Mouse (Mus musculus): ENCODE results near the gene Prr15.

Gene Prr15

DNA sequence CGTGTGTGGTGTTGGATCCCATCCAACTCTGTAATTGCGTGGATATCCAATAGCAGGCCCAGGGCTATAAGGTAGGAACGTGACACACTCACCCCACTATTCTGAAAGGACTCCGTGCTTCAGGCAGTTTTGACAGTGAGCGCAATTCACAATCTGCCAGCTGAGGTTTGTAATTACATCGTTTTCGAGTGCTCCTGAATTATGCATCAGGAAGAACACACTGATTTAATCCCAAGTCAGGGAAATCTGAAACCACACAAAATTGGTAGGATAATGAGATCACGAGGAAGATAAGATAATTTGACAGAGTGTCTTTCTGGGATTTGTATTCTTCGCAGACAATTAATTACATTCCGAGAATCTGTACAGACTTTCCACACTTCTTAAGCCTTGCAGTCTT is 6.1 kb downstream of the Prr15 start:
- no peak for DNase-seq (ENCODE audit: low spot score in 2 of 2)

- DNase-seq (ENCODE audit: low spot score in 2 of 2), result no peak
Measured at GRCm38 (mm10) chr6:54332203-54332602, 6.6 kb downstream of the Prr15 start.

GRCm38 (mm10) chr6:54333116-54333651 is 7.5 kb downstream of the Prr15 start:
- no peak for DNase-seq (ENCODE audit: low spot score in 2 of 2)

DNA sequence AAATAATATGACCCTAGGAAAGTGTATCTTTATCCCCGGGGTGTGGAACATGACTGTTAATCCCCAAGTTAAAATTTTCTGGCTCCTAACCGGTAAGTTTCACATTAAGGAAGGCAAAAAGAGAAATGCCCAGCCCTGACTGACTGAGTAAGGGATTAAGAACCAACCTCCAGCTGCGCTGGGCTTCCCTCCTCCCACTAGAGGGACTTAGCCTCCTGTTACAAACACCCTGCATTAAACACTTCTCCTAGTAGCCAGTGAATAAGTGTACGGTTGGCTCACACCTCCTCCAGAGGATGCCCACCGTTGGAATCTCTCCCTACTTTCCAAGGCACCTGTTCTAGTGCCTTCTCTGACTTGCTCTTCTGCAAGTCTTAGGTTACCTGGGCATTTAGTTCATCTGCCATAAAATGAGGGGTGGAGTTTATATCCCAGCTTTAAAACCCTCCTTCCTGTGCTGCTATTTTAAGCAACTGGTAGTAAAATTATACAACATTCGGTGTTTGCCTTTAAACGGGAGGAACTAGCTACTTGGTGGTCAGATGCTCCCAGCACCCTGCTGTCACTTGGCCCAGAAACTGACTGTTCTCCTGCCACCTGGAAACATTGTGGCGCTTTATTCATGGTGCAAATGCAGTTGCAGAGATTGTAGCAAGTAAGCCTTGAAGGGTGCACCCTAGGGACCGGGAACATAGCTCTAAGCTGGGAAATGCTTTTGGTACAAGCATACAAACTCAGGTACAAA is 8.2 kb downstream of the Prr15 start:
- no peak for DNase-seq (ENCODE audit: low spot score in 2 of 2)

DNA sequence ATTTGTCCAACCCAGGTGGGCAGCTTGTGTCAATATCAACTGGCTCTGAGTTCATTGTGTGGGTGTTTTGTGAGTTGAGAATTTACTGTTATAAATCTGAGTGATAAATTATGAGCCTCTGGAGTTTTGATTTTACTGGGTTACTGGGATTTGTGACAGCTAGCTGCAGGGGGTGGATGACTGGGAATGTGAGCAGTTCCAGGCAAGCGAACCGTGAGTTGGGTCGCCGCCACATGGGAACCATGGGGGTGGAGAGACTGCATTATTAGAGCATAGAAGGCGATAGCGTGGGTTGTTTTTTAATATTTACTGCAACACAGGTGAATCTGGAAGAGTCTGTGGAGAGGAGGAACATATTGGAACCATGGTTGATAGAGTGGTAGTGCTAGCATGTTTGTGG is 11.7 kb downstream of the Prr15 start:
- no peak for DNase-seq (ENCODE audit: low spot score in 2 of 2)

GRCm38 (mm10) chr6:54341133-54341532 is 15.5 kb downstream of the Prr15 start:
- DNase-seq (ENCODE audit: low spot score in 2 of 2), result no peak

DNA sequence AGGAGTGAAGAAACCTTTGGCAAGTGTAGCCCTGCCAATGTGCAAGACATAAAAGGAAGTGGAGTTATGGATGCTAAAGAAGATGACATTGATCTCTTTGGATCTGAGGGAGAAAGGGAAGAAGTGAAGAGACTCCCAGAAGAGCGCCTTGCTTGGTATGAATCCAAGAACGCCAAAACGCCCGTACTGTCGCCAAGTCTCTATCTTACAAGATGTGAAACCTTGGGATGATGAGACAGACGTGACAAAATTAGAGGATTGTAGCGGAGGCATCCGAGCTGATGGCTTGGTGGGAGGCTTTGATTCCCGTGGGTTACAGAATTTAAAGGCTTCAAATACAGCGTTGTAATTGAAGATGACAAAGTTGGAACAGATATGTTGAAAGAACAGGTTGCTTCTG is 16.6 kb downstream of the Prr15 start:
- DNase-seq (ENCODE audit: low spot score in 2 of 2), result no peak

DNA sequence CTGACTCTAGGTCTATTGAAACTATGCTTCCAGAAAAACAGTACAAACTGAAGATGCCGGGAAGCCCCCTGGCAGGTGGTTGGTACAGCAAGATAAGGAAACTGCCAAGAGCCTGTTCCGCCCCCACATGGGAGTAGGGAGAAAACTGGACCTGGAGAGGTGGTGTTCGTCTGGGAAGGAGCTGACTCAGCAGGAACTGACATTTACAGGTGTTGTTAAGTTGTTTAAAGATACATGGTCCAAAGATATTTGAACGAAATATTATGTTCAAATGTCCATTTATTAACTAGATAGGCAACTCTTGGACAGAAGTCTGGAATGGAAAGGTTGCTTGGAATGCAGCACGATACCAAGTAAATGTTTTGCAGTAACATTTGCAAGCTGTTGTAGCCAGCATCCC is 26.2 kb downstream of the Prr15 start:
- no peak for DNase-seq (ENCODE audit: low spot score in 2 of 2)

DNA sequence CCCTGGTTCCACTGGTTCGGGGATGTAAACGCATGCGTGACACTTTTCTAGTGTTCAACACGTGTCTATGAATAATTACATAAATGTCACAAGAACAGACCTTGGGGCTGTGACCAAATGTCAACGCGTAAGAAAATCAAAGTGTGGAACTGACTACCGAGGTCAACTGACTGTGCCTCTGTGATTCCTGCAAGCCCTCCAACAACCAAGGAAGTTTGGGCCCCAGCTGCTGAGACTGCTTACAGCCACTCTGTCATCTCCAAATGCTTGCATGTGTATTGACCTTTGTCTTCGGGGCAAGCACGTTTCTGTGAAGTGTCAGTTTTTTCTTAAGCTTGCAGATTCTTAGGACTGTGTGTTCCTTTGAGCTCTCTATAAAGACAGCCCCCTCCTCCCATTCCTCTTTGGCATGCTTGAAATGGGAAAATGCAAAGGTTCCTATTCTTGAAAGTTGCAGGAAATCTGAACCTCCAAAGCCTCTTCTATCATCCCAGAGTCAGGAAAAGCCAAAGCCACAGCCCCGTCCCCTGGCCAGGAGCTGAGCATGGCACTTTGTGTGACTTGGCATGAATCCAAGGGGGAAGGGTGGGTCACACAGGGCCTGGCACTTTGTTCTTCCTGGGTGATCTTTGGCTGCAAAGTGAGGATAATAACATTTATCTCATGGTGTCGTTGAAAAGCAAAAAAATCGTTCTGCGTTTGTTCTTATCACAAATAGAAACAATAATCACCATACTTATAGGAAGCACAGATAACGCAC is 27.5 kb downstream of the Prr15 start:
- no peak for DNase-seq (ENCODE audit: low spot score in 2 of 2)

- no peak for DNase-seq (ENCODE audit: low spot score in 2 of 2)
Measured at GRCm38 (mm10) chr6:54353698-54354097, 28.1 kb downstream of the Prr15 start.

DNA sequence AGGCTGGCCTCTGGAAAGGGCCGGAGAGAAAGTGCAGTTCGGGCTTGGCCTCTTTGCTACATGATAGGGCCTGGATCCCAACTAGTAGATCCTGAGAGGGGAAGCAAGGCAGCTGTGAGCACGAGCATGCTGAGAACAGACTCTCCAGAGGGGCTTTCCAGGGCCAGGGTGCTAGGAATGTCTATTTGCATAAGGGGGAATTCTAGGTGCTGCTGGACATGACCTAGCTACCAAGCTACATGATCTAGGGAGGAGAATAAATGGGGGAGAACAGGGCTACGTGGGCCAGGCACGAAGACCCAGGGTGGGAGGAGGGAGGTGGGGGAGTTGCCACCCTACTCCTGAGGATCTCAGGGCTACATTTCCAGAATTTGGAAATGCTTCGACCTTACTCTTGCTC is 30.0 kb downstream of the Prr15 start:
- DNase-seq (ENCODE audit: low spot score in 2 of 2), result no peak

DNA sequence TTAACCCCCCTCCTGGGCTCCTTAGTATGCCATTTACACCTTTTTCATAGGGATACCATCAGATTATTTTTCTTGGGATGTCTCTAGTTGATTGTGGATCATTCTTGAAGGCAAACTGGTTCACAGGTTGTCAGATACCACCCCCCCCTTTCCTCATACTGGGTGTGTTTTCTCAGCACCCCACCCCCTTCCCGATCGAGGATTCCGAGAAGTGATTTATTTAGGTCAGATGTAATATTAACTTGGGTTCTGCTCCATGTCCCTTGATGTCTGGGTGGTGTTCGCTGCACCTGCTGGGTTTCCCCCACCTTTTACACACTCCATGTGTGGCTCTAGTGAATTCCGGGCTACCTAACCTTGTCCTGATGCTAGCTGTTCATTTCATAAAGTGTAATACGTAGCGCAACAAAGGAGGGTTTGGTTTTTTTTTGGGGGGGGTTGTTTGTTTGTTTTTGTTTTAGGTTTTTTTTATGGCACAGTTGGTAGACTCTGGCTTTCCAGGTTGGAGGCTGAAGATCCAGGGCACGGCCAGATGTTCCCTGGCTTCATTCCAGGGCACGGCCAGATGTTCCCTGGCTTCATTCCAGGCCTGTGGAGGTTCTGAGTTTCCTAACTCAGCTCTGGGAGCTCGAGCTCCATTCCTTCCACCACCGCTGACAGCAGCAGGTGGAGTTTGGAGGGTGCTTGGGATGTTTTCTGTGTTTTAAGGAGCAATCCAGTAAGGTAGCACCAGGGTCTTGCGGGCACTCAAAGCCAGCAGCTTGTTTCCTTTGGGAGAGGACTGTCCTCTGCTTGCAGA is 37.1 kb downstream of the Prr15 start:
- DNase-seq (ENCODE audit: low spot score in 2 of 2), result no peak

DNA sequence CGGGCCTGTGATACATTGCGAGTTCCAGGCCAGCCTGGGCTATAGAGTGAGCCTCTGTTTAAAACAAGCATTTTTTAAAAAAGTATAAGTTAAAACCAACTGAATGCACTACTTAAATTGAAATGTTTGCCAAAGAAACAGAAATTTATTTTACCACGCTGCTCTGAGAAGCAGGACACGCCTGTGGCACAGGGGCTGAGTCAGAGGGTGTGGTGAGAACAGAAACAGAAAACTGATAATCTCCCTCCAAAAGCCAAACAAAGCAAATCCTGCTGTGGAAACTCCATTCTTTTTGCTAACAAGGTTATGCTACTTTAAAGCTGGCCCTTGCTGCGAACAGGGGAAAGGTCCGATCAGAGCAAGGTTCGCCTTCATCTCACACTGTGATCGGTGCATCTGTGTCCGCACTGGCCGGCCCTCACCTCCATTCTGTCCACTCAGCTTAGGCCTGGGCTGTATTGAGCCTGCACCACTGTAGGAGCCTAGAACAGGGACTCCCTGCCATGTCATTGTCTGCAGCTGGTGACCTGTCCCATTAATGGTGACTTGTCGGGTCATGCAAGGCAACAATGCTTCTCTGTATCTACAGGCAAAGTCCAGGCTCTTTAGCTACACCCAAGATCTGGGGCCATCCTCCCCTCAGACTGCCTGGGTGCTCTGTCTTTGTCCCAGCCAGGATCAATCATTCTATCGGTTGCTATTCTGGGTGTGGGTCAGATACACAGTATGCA is 38.9 kb downstream of the Prr15 start:
- DNase-seq (ENCODE audit: low spot score in 2 of 2), result no peak

DNA sequence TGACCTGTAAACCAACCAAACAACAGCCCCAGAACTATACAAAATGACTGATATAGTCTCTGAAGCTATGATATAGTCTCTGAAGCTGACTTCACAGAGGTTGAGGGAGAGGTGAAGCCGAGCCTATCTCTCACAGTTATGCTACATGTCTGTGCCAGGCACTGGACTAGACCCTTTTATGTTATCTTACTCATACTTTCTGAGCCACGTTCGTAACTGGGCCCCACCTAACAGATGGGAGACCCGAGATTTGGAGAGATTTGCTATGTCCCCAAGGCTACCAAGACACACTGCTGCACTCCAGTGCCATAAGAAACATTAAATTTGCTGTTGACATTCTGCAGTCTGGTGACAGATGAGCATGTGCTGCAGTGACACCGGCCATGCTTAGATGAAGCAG is 41.0 kb downstream of the Prr15 start:
- DNase-seq (ENCODE audit: low spot score in 2 of 2), result no peak

GRCm38 (mm10) chr6:54368071-54368470 is 42.4 kb downstream of the Prr15 start:
- DNase-seq (ENCODE audit: low spot score in 2 of 2), result no peak

DNA sequence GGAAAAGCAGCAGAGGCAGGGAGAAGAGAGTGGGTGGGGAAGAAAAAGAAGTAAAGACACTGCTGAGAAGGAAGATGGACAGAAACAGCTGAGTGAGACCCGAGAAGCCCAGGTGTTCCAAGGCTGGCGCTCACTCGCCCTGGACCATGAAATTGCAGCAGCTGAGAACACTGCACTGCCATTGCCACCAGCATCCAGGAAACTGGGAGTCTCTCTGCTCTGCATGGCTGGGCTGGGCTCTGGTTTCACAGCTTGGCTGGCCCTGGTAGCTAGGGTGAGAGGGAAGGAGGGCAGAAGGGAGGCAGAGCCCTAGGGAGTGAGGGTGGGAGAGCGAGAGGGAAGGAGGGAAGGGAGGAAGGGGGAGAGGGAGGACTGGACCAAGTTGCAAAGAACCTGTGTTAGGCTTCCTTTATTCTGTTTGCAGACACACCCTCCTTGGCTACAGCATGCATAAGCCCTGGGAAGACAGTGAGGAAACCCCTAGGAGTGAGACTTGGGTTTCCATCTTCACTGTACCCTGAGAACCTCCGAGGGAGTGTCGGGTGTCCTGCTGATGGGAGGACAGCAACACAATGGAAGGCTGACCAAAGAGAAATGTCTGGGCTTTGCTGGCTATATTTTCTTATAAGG is 44.4 kb downstream of the Prr15 start:
- DNase-seq (ENCODE audit: low spot score in 2 of 2), result no peak

GRCm38 (mm10) chr6:54371874-54372273 is 46.2 kb downstream of the Prr15 start:
- no peak for DNase-seq (ENCODE audit: low spot score in 2 of 2)

- no peak for DNase-seq (ENCODE audit: low spot score in 2 of 2)
Measured at GRCm38 (mm10) chr6:54379356-54379755, 53.7 kb downstream of the Prr15 start.
